Mouse (Mus musculus): ENCODE data around the gene Sdr16c6.

The Sdr16c6 gene

DNA sequence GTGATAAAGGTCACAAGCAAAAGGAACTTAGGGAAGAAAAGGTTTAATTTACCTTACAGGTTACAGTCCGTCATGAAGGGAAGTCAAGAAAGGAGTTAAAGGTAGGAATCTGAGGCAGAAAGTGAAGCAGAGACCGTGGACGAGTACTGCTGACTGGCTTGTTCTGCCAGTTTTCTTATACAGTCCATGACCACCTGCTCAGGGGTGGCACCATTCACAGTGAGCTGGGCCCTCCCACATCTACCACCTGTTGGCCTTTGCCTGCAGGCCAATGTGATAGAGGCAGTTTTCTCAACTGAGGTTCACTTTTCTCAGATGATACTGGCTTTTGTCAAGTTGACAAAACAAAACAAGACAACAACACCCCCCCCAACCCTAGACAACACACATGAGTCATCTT lies at the start of gene Sdr16c6:
Sdr16c6 (minus strand) TSS at position 151 of the 400 bp plus-strand sequence.
- DNase-seq (ENCODE audit: extremely low read depth, low read depth, low spot score), result no peak

DNA sequence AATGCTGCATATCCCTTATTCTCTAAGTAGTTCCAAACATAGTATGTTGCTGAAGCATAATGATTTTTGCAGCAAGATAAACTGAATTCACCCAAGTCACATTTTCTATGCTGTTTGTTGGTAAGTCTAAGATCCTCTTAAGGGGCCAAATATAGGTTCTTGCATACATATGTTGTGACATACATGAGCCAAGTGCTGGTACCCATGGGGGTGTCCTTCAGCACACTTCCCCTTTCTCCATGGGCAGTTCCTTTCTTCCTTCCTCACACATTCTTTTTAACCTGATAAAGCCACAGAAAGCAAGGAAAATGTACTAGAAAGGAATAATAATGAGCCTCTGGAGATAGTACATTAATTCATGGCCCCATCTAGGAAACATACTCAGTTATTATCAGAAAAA lies 2.9 kb upstream of the Sdr16c6 start:
- DNase-seq (ENCODE audit: extremely low read depth, low read depth, low spot score), result no peak

DNA sequence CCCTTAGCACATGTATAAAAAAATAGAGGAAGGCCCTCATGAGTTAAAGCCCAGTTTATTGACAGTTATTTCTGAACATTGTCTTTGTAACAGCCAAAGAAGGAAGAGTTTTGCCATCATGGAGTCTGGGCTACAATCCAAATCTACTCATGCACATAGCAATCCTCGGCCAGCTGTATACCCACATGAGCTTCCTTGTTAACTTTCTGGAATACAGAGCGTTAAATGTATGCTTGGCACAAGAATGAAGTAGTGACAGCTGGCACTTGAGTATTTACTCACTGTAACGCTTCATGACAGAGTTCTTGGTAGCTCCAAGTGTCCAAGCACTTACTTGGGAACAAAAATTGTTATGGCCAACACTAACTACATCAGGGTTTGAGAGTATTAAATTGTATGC lies 1.8 kb upstream of the Sdr16c6 start:
- no peak for DNase-seq (ENCODE audit: extremely low read depth, low read depth, low spot score)

DNA sequence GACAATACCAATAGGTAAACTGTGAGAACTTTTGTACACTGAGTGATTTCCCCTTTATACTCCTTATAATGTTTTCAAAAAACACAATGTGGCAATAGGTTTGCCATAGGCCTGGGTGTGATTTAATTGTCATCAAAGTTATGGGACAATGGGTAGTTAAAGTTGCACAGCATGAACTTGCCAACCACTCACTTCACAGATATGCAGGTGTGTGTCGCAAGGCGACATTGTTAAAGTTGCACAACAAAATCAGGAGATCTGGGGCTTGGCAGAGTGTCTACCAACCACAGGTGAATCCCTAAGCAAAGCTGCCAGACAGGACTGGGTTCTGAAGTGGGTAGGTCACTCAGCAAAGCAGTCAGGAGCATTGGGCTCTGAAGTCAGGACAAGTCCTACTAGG lies 1.3 kb downstream of the Sdr16c6 start:
- DNase-seq (ENCODE audit: extremely low read depth, low read depth, low spot score), result peak; percentile 99

All from fat pad, adult 2 months (tissue).